Mouse (Mus musculus) R1 (cell line): ENCODE measurements around the gene Clip2.

Experiments used
- DNase-seq: peaks from one replicate; pipeline ENCODE4 v3.0.0-alpha.2; 2018; ENCODE audit warnings: low read depth, low spot score

The Clip2 gene

DNA sequence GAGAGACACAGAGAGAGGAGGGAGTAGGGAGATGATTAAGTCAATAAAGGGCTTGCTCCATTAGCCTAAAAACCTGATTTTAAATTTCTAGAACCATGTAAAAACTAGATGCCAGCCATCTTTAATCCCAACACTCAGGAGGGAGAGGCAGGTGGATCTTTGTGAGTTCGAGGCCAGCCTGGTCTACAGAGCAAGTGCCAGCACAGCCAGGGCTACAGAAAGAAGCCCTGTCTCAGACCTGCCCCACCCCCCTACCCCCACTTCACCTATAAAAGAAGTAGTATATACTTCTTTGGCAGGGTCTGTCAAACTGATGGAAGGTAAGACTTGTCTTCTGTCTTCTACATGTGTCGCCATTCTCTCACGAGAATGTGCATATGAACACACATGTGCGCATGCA, 91.7 kb downstream of the Clip2 start:
- DNase-seq, result no peak

DNA sequence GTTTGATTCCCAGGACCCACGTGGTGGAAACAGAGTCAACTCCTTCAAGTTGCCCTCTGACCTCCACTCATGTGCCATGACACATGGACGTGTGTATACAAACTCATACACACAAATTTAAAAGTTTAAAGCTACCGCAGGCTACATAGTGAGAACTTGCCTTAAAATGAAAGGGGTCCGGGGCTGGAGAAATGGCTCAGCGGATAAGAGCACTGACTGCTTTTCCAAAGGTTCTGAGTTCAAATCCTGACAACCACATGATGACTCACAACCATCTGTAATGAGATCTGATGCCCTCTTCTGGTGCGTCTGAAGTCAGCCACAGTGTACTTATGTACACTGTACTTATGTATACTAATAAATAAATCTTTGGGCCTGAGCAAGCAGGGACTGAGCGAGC, 93.1 kb downstream of the Clip2 start:
- DNase-seq, result no peak

DNA sequence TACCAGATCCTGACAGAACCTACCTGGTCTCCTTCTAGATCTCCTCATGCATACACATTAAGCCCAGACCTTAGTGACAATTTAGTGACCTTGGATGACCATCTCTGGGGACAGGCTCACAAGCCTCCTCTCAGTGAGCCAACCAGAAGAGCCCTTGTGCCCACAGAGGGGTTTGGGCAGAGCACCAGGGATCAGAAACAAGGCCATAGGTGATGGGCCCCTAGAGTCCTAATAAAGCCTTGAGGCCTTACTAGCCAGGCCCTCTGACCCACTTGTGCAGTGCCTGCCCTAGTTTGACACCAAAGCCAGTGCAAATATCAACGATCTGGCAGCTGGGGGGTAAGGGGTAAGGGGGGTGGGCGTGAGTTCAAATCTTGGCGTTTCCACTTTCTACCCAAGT, 93.8 kb downstream of the Clip2 start:
- DNase-seq, result no peak

DNA sequence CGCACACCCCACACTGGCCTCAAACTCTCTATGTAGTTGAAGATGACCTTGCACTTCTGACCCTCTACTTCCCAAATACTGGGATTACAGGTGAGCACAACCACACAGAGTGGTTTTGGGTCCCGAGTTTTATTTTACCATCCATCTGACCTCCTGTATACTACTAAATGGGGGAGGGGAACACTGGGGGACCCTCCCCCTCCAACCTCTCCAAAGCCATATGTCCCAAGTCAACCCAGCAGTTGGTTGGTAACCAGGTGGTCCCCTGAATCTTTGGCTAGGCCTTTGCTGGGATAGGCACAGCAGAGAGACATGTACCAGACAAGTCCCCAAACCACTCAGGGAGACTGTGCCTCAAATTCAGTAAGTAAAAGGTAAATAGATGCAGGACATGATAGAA, 94.9 kb downstream of the Clip2 start:
- no peak for DNase-seq

DNA sequence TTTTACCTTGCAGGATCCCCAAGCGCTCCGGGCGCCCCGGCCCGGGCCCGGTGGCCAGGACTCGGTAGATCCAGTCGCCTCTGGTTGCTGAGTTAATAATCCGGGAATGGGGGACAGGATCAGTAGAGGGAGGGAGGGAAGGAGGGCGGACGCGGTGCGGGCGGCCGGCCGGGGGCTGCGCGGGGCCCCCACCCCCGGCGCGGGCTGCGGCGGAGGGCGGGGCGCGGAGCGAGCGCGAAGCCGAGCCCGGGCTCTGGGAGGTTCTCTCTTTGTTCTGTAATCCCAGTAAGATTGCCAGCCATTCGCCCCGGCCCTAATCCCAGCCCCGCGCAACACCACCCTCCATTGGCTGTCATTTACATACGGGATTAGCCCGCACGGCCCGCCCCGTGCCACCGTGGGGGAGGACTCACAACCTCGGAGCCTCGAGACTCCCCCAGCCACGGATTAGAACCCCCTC, 95.7 kb downstream of the Clip2 start, which contains the start of gene Gtf2ird1:
Gene Gtf2ird1 (minus strand): TSS at position 214 of the 460 bp plus-strand sequence.
- DNase-seq, result peak; percentile 72

DNA sequence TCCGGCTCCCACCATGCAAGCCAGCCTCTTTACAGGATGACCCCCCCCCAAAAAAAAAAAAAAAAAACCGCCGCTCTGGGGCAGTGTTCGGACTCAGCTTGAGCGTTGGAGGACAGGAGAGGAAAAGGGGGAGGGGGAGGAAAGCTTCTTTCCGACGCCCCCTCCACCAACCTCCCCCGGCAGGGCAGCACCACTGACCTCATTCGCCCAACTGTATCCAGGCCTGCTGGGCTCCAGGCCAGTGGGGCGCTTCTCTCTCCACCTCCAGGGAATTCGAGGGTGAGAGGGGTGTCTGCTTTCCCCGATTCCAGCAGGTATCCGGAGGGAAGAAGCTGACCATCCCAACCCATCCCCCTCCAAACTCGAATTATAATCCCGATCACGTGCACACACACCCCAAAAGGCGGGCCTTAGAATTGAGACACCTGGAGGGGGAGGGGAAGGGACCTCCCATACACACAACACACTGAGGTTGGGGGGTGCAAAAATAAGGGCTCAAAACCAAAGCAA, 96.3 kb downstream of the Clip2 start:
- DNase-seq, result peak; percentile 85

DNA sequence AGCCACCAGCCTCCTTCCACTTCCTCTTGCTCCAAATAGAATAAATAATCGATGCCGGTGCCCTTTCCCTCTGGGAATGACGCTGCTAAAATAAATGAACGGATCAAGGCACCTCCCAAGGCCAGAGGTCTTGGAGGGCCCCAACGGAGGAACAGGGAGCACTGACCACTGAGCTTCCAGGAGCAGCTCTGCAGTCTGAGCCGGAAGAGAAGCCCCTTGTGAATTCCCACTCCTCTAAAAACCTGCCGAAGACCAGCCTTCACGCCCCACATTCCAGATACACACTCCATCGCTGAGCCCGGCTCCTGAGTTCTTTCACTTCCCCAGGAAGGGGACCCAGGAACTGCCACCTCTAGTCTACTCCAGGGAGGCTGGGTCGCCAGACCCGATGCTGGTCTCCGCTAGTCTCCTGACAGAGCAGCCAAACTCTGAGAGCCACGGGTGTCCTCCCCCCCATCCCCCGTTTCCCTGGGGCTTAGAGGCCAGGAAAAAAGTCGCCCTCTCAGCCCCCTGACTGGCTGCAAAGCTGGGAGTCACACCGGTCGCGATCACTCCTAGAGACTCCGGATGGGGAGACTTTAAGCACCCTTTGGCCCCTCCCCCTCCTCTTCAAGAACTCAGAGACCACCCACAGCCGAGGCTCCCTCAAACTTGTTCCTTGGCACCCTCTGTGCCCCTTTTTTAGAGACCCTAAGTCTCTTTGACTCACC, 96.9 kb downstream of the Clip2 start:
- peak; percentile 76 for DNase-seq

DNA sequence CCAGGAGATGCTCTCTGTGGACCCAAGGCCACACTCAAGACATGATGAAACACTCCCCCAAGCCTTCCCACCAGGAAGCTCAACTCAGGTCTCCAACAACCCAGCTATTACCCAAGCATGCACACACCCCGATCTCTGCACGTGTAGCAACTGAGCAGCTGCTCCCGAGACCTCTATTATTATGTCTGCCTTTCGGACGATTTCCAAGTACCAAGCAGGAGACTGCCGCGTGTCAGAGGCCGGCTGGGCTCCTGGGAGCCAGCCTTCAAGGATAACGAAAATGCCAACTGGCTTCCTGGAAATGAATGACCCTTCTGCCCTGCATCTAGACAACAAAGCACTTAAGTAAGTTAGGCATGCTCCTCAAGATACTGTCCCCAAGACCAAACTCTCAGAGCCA, 97.8 kb downstream of the Clip2 start:
- no peak for DNase-seq

DNA sequence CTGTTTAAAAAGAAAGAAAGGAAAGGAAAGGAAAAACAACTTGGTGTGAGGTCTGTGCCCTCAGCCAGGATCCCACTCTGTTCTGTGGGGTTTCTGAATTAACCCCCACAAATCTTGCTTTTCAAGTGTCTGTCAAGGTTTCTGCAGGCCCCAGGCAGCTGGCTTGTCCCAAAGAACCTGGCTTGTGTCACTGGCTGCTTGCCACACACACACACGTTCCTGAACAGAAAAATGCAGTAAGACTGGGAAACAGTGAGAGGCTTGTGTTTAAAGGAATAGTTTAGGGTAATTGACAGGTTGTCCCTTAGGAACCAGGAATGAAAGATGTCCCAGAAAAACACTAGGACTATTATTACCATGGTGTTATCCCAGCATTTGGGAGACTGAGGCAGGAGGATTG, 98.7 kb downstream of the Clip2 start:
- no peak for DNase-seq

DNA sequence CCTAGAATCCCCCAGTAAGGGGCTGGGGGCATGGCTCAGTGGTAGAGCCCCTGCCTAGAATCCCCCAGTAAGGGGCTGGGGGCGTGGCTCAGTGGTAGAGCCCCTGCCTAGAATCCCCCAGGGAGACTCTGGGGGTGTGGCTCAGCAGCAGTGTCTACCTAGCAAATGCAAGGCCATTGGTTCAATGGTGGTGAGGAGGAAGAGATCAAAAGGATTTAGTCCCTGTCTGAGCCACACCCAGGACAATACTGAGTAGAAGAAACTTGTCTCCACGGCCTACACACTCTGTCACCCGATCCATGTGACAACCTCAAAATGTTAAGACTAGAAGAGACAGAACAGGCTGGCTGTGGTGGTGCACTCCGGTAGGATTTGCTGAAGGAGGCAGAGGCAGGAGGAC, 105.5 kb downstream of the Clip2 start:
- peak; percentile 74 for DNase-seq

DNA sequence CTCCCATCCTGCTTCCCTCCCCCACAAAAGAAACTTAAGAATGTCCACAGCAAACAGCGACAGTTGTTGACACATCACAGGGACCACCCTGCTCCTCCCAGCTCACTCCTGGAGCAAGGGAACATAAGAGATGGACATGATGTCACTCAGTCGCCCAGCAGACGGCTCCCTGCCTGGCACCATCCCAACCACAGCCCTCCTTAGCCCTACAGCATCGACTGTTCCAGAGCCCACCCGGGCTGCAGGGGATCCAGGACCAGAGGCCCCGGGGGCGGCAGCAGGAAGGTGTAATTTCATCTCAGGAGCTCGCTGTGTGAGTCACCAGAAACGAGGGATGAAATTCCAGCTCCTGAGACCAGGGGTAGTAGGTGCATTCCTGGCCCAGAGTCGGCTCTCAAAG, 106.3 kb downstream of the Clip2 start:
- DNase-seq, result peak; percentile 64

DNA sequence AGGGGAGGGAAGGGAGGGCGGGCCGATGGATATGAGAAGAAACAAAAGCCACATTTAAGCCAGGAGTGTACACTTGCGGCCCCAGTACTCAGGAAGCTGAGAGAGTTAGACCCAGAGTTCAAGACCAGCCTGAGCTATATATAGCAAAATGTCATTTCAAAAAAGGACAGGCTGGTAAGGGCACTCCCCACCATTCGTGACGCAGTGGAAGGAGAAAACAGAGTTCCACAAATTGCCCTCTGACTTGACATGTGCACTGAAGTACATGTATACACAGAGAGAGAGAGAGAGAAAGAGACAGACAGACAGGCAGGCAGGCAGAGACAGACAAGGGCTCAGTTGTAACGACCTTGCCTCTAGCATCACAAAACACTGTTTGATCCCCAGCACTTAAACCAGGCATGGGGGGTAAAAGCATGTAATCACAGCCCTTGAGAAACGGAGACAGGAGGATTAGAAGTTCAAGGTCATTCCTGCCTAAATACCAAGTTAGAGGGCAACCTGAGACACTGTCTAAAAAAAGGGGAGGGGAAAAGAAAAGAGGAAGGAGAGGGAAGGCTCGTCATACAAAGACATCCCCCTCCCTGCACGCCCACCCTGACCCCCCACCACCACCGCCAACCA, 106.9 kb downstream of the Clip2 start:
- DNase-seq, result peak; percentile 95

DNA sequence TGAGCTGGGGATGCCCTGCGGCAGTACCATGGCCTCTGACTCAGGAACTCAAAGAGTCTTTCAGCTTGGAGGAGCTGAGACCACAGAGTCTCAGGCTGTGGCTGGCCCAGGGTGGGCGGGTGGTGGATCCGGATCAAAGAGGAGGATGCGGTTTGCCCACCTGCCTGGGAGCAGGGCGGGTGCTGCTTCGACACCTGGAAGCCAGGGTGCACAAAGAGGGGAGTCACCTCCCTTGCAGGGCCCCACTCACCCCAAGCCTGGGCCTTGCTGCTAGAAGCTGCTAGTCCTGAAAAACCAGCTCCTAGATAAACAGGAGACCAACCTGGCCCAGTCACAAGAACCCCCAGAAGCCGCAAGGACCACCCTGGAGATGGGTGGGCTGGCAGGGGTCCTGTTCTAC, 107.8 kb downstream of the Clip2 start:
- no peak for DNase-seq

DNA sequence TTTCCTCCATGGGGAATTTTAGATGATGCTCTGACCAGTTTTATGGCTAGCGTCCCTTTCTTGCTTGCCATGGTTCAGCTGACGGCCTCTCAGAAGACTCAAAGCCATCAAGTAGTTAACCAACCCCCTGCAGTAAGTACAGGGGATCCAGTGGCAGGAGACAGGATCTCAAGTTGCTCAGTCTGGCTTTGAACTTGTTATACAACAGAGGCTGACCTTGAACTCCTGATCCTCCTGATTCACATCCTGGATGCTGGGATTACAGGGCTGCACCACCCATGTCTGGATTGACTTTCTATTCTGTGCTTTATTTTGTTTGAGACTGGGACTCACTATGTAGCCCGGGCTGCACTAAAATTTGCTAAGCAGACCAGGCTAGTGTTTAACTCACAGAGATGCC, 110.2 kb downstream of the Clip2 start:
- peak; percentile 77 for DNase-seq

DNA sequence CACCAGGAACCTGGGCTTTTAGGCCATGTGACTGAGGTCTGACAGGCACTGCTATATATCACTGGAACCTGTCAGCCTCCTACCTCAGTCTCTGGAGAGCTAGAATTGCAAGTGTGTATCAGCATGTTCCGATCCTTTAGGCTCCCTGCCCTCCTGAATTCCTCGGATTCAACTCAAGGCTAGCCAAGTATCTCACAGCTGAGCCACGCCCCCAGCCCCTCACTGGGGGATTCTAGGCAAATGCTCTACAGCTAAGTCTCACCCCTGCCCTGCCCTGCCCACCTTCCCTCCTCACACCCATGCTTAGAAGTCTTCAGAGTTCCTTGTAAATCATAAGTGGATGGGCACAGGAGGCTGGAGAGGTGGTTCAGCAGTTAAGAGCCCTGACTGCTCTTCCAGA, 111.1 kb downstream of the Clip2 start:
- DNase-seq, result peak; percentile 90

DNA sequence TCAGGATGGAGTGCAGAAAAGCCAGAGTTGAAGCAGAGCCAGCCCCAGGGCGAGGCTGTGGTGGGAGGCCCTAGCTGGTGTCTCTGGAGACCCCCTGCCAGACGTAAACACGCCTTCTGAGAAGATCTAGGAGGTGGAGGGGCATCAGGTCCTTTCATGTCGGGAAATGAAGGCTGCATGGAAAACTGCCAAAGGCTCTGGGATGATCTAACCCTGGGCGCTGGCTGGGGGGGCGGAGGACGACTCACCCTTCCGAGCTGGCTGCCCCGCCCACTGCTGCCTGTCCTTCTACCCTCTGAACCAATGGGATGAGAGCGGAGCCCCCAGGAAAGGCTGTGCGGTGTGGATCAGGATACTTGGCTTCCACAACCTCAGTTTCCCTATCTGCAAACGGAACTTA, 112.1 kb downstream of the Clip2 start:
- DNase-seq, result peak; percentile 87

DNA sequence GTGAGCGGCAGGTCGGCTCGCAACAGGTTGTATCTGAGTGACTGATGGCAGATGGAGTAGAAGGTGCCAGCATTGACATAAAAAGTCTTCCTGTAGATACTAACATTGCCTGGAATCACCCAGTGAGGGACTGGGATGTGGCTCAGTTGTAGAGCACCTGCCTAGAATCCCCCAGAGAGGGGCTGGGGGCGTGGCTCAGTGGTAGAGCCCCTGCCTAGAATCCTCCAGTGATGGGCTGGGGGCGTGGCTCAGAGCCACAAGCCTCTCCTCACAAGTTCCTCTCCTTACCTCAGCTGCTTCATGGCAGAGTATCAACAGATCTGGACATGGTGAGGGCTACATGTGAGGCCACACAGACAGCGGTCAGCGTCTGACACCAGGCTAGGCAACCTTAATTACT, 112.8 kb downstream of the Clip2 start:
- DNase-seq, result peak; percentile 90
